Mouse (Mus musculus) MN1 (cell line): ENCODE results near the gene Ctbp2.

Experiments
- DNase-seq: peaks from one replicate; pipeline ENCODE4 v3.0.0-alpha.2; 2016; ENCODE audit warnings: low spot score

The Ctbp2 gene

DNA sequence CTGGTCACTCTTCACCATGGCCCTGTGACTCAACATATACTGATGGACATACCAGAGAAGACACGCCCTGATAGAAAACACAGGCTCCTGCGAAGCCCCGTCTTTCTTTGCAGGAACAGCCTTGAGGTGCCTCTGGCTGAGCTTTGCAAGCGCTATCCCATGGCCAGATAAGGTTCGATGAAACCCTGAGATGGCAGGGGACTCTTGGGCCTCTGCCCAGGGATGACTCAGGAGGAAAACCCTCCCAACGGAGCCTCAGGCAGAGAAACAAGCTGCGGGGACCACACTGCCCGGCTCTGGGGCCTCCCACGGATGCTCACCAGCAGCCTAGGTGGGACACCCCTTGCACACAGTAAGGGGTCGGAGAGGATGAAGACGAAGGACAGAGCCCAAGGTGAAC is 116.8 kb downstream of the Ctbp2 start:
- peak; percentile 77 for DNase-seq

DNA sequence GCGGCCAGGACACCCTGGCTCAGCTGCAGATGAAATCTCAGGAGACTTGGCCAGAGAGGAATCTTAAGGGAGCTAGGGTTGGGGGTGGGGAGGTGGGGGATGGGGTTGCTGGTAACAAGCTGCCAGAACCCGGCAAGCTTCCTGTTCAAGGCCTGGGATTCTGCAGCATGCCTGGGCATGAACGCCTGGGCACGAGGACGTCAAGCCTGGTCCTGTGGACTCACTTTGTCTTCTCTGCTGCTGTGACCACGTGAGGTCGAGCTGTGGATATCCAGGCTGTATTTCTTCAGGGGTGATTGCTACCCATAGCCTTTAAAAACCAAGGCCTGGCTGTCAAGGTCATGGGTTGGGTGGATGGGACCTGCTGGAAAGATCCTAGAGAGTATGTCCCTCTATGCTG is 118.4 kb downstream of the Ctbp2 start:
- peak; percentile 30 for DNase-seq

DNA sequence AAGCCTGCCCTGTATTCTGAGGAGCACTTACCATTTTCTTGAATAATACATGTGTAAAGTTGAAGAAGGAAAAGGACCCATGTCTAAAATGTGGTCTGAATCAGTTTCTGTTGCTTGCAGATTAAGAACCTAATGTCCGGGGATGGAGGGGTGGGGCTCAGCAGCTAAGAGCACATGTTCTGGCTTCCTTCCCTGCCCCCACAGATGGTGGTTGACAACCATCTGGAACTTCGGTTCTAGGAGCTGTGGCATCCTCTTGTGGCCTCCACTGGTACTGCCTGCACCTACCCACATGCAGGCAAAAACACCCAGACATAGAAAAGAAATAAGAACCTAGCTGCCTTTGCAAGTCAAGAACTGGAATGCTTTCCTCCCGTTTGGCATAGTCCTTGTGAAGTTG is 120.7 kb downstream of the Ctbp2 start:
- peak; percentile 80 for DNase-seq

DNA sequence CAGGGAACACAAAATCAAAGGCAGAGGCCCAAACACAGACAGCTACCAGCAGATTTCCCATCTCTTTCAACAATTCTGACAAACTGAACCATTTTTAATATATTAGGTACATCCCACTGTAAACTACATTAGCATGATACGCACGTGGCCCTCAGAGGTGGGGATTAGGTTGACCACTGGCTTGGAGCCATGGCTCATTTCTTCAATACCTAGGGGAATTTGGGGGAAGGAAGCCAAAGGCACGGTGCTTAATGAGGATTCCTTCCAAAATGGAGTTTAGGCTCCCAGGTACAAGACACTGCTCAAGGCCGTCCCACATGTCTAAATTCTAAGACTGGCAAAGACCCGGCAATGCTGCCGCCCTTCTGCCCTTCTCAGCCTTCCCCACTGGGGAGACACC is 121.9 kb downstream of the Ctbp2 start:
- DNase-seq, result no peak

DNA sequence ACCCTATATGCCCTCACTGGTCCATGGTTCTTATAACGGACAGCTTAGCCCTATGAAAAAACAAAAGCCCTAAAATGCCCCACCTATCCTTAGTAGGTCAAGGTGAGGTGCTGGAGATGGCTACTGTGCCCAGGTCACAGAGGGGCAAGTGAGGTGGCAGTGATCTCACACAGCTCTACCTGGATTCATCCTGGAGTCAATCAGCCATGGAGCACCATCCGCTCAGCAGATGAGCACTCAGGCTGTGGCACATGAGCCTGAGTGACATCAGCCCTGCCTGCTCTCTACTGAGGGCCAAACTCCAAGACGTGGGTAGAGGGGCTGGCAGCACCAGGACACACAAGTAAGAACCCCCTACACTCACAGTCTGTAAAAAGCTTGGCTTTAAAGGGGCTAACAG is 122.8 kb downstream of the Ctbp2 start:
- DNase-seq, result no peak

DNA sequence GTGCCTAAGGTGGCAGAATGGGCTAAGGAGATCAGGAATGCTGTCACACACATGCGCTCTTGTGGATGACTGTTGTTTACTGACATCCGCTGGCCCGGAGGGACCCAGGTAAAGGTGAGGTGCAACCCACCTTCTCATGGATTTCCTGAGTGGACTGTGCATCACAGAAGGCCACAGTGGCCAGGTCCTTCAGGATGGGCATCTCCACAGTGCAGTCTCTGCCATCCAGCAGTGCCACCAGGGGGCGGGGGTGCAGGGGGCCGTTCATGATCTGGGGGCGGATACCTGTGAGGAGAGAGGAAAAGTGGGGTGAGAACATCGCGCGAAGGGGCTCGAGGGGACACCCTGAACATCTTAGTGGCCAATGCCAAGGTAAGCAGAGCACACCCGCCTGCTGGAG is 125.1 kb downstream of the Ctbp2 start:
- no peak for DNase-seq

DNA sequence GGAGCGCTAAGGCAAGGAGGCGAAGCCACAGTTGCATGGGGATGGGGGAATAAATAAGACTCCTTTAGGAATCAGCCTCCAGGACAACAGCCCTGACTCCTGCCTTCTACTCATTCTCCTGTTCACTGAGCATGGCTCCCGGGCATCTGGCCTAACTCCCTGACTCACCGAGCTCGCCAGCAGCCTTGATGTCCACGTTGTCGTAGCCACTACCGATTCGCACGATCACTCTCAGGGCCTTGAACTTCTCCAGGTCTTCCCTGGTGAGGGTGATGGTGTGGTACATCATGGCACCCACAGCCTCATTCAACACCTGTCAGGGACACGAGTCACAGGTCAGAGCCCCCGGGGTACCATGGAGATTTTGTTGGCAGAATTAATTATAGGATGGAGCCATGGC is 125.5 kb downstream of the Ctbp2 start:
- no peak for DNase-seq

DNA sequence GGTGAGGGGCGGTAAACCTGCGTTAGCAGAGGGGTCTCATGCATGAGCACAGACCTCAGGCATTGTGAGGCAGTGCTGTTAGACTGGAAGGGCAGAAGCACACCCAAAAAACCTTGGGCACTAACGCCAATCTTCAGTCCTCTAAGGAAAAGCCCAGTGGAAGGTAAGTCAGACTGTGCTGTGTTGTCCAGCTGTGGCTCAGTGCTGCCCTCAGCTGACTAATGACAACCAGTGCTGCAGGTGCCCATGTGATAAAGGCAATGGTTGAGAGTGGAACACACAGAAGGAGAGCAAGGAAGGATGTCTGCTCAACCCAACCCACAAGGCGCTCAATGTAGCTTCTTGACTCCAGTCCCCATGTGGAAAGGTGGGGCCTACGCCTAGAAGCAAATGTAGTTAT is 127.8 kb downstream of the Ctbp2 start:
- DNase-seq, result peak; percentile 17

DNA sequence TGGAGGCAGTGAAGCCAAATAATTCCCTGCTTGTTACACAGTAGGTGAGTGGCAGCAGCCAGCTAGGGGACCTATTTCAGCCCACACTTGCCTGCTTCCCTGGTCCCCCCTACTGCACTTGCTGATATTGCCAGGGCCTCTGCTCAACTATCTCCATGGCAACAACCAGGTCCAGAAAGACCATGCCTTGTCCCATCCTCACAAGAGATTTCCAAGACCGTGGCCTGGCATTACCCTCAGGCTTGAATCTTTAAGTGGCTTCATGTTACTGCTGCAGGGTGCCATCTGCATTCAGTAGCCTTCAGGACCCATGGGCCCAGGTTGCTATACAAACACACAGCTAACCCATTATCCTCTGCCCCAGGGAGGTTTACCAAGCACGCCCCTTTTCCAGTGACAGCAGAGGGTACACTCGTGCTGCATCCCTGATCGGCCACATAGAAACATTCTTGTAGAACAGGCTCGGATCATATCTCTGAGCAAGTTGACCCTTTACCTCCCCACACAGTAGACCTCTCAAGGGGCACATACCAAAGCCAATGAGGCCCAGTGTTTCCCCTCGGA is 129.4 kb downstream of the Ctbp2 start:
- DNase-seq, result no peak

DNA sequence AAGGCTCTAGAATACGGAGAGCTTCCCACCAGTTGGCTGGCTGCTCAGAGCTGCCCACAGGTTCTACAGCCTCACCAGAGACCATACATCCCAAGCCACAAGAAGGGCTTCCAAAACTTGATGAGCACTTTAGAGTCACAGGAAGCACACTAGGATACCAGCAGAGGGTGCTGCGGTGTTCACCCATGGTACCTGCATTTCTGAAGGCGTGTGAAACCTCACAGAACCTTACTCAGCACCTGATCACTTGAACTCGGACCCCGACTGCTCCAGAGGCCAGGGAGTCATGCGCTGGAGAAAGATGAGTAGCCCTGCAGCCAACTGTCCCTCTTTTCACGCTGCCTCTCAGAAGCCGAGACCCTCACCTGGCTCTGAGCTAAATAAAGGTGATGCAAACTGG is 130.0 kb downstream of the Ctbp2 start:
- no peak for DNase-seq

DNA sequence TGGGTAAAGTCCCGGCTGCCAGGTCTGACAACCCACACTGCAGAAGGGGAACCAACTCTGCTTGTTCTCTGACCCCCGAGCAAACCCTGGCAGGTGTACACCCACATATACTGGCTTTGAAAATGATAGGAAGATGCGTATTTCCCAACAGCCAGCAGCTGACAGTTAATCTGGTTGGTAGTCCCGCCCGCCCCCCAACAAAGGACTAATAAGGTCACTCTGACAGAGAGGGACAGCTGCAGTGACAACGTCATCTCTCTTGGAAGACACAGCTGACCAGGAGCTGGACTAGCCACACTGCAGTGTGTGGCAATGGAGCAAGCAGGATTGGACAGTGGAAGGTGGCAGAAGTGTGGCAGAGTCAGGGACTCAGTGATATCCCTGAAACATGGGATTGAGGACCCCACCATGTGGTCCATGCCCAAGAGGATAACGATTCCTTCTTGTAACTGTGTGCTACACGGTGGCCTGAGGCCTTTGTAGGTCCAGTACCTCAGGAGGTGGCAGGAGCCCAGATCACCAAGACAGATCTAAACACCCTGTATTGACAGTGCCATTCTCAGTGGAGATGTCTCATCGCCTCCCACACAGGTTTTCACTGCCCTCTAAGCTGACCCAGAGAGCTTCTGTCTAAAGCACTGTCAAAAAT is 131.1 kb downstream of the Ctbp2 start:
- no peak for DNase-seq

DNA sequence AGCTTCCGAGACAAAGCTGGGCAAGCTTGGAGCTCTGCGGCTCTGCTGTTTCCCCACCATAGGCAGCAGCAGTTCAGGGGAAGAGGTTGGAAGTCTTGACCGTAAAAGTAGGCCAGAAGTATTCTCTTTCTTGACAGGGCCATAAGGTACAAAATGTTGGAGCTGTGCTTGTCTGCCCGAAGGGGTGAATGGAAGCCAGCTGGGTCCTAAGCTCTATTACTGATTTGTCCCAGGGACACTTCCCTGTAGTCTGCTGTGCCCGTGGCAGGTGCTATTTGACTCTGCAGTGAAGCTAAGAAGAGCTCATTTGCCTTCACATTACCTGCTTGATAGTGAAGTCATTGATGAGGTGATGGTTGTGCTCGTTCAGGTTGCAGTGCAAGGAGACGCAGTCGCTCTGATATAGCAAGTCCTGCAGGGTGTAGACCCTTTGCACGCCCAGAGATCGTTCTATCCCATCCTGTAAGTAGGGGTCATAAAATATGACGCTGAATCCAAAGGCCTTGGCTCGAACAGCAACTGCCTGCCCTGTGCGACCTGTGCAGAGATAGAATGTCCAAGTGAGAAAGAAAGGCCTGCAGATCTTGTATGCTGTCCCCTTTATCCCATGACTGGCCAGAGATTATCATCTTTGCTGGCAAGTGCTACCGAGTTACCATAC is 132.8 kb downstream of the Ctbp2 start:
- DNase-seq, result no peak

DNA sequence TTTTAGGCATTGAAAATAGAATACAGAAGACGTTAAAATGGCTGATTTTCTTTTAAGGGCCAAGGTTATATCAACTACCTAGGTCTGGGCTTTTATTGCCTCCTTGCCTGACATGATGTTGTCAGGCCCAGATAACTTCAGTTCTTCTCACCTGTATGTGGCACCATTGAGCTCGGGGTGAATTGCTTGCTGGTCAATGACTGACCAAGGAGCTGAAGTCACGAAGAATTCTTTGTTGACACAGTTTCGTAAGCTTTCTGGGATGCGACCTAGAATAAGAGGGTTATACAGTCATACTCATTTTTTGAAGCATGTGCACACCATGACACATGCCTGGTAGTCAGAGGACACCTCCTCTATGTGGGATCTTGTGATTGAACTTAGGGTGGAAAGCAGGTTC is 134.3 kb downstream of the Ctbp2 start:
- DNase-seq, result no peak

DNA sequence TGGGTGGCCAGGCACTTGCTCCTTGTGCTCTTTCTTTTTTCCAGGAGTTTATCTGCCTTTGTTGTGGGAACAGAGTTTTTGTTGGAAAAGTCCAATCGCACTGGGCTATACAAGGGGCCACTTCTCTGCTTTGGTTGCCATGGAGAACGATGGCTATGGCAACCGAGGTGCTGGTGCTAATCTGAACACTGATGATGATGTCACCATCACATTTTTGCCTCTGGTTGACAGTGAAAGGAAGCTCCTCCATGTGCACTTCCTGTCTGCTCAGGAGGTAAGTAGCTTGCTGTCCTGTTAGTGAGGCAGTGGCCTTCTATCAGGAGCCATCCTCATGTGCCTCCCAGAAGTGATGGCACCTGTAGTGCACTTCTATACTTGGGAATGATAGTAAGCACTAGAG is 141.5 kb downstream of the Ctbp2 start:
- peak; percentile 23 for DNase-seq

DNA sequence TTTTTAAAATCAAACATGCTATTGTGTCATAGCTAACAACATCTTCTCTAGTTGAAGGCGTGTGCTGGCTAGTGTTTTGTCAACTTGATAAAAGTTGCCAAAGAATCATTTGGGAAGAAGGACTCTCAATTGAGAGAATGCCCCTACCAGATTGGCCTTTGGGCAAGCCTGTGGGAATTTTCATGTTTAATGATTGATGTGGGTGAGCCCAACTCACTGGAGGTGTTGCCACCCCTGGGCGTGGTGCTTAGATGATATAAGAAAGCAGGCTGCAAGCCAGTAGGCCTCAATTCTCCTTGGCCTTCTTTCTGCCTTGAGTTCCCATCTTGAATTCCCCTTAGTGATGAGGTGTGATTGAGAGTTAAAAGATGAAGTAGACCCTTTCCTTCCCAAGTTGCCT is 146.2 kb downstream of the Ctbp2 start:
- DNase-seq, result no peak

DNA sequence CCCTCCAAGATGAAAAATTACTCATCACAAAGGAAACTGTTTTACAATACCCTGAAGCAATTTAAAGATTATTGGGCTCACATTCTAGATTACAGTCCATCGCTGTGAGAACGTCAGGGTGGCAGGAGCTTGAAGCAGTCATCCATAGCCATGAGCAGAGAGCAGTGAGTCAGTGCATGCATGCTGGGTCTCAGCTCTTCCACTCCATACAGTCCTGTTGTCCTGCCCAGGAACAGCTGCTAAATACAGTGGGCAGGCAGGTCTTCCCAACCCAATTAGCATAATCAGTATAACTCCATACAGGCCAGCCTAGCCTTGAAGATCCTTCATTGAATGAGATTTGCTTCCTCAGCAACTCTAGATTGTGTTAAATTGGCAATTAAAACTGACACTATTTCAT is 148.1 kb downstream of the Ctbp2 start:
- DNase-seq, result no peak

DNA sequence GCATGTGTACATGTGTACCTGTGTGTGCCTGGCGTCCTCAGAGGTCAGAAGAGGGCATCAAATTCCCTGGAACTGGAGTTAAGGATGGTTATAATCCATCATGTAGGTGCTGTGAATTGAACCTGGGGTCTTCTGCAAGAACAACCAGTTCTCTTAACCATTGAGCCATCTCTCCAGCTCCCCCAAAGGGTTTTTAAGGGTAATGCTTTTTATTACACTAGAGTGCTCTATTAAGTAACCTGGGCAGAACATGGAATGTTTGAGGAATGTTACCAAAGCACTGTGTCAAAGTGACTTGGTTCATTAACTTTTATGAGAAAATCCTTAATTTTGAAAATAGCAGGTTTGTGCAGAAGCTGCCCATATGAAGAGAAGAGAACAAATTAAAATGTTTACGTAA is 152.1 kb downstream of the Ctbp2 start:
- DNase-seq, result no peak

DNA sequence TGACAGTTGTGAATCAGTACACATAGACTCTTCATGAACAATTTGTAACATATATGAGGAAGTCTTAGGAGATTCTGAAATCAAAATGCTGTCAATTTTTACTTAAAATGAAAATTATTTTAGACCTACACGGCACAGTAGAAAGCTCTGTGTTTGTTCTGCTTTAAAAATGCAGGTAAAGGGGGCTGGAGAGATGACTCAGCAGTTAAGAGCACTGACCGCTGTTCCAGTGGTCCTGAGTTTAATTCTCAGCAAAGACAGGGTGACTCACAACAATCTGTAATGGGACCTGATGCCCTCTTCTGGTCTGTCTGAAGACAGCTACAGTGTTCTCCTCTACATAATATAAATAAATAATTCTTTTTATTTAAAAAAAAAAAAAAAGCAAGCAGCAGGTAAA is 158.4 kb downstream of the Ctbp2 start:
- no peak for DNase-seq

DNA sequence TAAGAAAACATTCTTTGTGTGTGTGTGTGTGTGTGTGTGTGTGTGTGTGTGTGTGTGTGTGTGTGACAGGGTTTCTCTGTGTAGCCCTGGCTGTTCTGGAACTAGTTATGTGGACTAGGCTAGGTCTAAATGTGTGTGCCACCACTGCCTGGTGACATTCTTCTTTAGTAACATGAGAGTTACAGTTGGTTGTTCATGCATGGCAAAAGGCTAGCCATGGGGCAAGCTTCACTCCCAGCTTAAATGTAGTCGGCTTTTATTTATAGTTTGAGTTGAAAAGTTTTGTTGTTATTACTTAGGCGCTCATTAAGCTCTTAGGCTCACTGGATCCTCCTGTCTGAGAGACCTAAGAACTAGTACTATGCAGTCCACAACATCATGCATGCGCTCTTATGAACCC is 159.8 kb downstream of the Ctbp2 start:
- no peak for DNase-seq

DNA sequence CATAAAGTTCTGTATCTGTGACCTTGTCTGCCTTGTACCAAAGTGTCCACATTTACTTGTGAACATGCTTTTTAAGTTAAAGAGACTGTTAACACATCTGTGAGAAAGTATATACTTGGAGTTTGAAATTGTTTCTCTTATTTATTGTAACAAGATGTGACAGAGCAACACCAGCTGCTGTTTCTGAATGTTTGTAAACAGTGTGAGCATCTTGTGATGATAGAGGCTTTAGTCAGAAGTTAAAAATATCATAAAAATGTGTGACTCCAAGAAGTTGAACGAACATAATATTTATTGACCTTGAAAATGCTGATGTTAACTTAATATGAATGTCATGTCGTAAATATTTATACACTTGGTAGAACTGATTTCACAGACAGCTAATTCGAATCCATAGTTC is 173.5 kb downstream of the Ctbp2 start:
- DNase-seq, result no peak

DNA sequence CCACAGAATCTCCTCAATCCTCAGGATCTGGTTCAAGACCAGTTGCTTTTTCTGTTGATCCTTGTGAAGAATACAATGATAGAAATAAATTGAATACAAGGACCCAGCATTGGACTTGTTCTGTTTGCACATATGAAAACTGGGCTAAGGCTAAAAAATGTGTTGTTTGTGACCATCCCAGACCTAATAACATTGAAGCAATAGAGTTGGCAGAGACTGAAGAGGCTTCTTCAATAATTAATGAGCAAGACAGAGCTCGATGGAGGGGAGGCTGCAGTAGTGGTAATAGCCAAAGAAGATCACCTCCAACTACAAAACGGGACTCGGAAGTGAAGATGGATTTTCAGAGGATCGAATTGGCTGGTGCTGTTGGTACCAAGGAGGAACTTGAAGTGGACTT is 174.2 kb downstream of the Ctbp2 start:
- DNase-seq, result no peak

DNA sequence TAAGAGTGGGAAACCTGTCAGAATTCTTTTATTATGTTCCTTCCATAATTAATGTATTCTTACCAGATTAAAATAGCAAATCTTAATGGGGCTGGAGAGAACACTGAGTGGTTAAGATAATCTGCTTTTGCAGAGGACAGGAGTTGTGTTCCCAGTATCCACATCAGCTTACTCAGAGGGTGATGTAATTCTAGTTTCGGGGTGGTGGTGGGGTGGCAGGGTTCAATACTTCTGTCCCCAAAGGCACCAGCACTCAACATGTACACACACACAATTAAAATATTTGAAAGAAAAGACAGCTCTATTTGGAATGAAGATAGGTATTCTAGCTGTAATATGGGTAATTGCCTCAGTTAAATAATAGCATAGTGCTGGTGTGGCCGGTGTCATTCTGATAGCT is 183.6 kb downstream of the Ctbp2 start:
- DNase-seq, result no peak

DNA sequence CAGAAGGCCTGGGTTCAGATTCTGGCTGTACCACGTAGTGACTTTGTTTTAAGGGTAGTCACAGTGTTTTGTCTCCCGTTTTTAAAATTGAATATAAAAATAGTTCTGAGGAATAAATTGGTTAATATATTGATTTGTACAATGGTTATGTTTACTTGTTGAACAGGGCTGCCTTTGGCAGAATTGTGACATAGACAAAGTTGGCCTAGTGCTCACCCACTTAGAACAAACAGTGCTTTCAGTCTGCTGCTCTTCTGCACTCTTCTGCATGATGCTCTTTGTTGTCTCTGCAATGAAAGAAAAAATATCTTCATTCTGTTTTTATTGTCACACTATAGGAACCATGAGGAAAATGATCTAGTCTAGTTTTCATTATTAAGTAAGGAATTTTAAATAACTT is 185.0 kb downstream of the Ctbp2 start:
- no peak for DNase-seq
